Mouse (Mus musculus) kidney, postnatal 25 days (tissue): ENCODE measurements around the gene Vmn2r13.
"Not testable (repeated sequence)": the region's sequence is repeated elsewhere in the genome, so short reads cannot be mapped to it uniquely, and the experiment has no call there.

ENCODE experiments used
- DNase-seq, 2 experiments: peaks; one replicate each; pipeline ENCODE4 v3.0.0; 2021; ENCODE audit warnings: mixed read lengths in 2 of 2

The Vmn2r13 gene

DNA sequence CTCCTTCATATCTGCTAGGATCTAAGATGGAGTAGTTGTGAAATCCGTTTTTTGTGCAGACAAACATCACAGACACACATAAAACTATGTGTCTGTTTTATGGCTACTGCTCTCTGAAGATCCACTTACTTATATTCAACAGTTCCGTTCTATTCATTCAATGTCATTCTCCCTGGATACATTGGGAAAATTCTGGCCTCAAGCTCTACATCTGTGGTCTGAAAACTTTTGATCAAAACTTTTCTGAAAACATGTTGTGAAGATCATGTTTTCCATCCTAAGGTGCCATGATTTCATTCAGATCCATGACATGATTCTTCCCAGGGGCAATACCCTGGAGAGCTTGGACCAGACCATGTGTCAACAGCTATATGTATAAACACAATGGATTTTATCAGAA is at the start of gene Vmn2r13:
Vmn2r13 (minus strand) TSS at position 101 of the 400 bp plus-strand sequence.
- not testable (repeated sequence) for DNase-seq

DNA sequence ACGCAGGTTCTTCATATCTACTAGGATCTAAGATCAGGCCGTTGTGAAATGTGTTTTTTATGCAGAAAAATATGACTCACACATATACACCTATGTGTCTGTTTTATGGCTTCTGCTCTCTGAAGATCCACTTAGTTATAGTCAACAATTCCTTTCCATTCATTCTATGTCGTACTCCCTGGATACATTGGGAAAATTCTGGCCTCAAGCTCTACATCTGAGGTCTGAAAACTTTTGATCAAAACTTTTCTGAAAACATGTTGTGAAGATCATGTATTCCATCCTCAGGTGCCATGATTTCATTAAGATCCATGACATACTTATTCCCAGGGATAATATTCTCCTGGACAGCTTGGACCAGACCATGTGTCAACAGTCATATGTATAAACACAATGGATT is 32.6 kb upstream of the Vmn2r13 start, which contains the start of gene Vmn2r14:
Vmn2r14 (minus strand) TSS at position 101 of the 400 bp plus-strand sequence.
- no peak for DNase-seq

DNA sequence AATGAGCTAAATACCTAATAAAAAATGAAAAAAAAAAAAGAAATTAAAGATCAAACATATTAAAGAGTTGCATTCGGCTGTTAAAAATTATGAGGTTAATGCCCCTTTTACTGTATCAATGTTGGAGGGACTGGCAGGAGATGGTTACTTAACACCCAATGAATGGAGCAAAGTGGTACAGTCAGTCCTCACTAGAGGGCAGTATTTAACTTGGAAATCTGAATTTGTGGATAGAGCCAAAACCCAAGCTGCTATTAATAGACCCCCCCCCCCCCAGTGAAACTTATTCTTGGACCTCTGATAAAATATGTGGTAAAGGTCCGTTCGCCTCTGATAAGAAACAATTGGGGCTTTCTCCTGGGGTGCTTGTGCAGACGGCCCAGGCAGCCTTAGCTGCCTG is 25.1 kb downstream of the Vmn2r13 start:
- DNase-seq, result not testable (repeated sequence)

DNA sequence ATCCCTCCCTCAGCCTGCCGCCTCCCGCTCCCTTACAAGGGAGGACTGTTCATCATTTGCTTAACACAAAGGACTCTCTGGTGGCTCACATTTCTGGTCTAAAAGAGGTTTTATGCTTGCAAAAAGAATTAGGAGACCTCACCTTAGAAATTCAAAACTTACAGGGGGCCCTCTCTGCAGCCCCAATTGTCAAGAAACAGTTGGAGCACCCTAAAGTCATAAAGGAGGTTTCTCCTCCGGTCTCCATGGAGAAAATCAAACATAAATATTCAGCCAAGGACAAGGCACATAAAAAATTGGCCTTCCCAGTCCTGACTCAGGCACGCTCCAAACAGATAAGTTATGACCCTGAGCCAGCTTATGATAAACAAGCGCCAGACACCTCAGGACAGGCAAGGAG is 31.9 kb downstream of the Vmn2r13 start:
- DNase-seq, result no peak

DNA sequence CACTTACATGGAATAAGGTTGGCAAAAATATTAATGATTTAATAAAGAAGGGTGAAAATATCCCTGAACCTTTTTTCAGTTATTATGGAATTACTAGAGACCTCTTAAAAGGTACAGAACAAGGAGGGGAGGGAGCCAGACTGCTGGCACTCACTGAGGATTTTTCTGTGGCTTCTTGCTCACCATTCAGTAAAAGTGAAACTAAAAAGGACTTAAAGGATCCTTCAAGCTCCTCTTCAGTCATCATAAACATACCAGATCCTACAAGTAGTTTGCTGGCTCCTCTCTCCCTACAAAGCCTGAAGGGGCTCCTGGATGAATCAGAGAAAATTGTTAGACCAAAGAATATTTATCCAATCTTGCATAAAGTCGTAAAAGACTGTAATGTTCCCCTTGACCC is 32.4 kb downstream of the Vmn2r13 start:
- DNase-seq, result not testable (repeated sequence)

DNA sequence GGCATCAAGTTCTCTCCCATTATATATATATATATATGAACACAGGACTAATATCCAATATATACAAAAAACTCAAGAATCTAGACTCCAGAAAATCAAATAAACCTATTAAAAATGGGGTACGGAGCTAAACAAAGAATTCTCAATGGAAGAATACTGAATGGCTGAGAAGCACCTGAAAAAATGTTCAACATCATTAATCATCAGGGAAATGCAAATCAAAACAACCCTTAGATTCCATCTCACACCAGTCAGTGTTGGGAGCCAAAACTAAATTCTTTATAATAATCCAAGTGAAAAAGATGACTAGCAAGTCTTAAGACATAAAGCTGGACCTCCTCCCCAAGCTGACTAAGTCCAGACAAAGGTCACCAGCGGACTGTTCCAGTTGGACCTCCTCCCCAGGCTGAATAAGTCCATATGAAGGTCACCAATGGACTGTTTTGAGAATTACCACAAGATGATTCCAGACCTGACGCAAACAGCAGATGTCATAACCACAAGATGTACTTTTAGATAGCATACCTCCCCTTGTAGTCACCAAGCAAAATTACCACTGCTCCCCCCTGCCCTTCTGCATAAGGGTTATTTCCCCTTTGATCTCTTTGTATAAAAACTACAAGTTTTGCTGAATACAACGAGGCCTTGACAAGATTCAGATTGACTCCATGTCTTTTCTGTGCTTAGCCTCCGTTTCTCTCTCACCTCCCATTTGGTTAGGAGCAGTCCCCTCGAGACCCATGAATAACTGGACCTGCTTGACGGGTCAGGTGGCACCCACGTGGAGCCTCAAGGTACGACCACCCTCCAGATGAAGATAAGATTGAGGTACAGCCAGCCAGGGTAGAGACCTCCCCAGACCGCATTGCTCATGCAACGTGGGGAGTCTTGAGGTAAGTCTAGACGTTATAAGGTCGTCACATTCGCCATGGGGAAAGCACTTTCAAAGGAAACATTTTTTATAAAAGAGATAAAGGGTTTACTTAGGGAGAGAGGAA is 33.2 kb downstream of the Vmn2r13 start:
- DNase-seq, result not testable (repeated sequence)

DNA sequence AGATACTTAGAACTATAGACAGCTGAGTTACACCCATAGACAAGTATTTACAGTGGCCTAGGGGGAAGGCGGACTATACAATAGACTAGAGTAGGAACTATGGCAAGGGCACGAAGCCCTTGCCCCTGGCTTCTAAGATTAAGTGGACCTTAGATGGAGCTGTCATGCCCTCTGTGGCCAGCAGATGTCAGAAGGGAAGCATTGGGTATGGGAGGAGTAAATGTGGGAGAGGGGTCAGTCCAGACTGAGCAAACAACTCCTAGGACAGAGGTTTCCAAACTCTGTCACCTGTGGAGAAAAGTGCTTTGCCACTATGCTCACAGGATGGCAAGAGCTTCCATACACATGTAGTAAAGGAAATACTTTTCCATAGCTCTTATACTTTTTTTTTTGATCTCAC is 52.5 kb downstream of the Vmn2r13 start:
- DNase-seq, result no peak

DNA sequence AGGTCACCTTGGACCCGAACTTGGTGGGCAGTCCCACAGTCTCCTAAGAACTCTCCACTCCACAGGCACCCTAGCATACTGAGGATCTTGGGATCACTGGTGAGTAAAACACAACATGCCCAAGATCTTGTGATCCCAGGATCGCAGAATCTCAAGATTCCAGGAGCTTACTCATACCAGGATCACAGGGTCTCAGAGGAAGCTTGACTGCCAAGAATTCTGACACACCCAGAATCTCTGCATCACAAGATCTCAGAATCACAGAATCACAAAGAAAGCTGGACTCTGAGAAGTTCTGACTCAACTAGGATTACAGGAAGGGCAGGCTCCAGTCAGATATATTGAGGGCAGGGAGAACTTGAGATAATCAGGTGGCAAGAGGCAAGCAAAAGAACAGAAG is 55.3 kb downstream of the Vmn2r13 start:
- no peak for DNase-seq
